Mouse (Mus musculus): ENCODE results near the gene Aox1. TPM values are rescaled to one million over a fixed set of nuclear protein-coding genes. Genes with fewer than 3 reads are reported as not detected.
A peak's percentile ranks its signal among the peaks of the same experiment; 100 is the strongest.
"Not testable (repeated sequence)": the region's sequence is repeated elsewhere in the genome, so short reads cannot be mapped to it uniquely, and the experiment has no call there.

Gene Aox1
- 0.04 and 0.15 TPM in 2 replicates for polyA plus RNA-seq (2014; fragmentation: Nextera tagmentation; extraction: Ambion mirVana)

- Histone ChIP-seq H3K9ac (ENCODE audit: low read depth, low read length) (no peak within 1 kb of the TSS), H3K36me3 (ENCODE audit: control insufficient read depth, insufficient read depth, low read length) (no peaks in the 10 kb centered on the region), H3K4me2 (replicated peaks; ENCODE audit: low read depth, low read length) (no peak within 1 kb of the TSS; the same call in 1 of the 2 replicates), H3K4me1 (replicated peaks; ENCODE audit: control insufficient read depth, insufficient read depth, low read length) (0 out of 2 replicates have a peak, but pooled peaks cover 3% of the 10 kb centered on the region), H3K4me3 (ENCODE audit: low read depth, low read length) (no peak within 1 kb of the TSS), H3K9me3 (ENCODE audit: control insufficient read depth, low read length) (no peaks in the 10 kb centered on the region), H3K27me3 (ENCODE audit: control insufficient read depth, insufficient read depth, low read length) (no peaks in the 10 kb centered on the region), H3K27ac (ENCODE audit: low read depth, low read length) (no peak within 1 kb of the TSS)
- 21% methylated on average over 12 of the region's 12 CpGs for WGBS
- peak; percentile 44 for DNase-seq (ENCODE audit: low spot score)
- ATAC-seq (ENCODE audit: low FRiP score): no peak
Observed at GRCm38 (mm10) chr1:58029636-58030117, at the start of gene Aox1. Gene Aox1, plus strand, starts transcription at chr1:58029931.

DNA sequence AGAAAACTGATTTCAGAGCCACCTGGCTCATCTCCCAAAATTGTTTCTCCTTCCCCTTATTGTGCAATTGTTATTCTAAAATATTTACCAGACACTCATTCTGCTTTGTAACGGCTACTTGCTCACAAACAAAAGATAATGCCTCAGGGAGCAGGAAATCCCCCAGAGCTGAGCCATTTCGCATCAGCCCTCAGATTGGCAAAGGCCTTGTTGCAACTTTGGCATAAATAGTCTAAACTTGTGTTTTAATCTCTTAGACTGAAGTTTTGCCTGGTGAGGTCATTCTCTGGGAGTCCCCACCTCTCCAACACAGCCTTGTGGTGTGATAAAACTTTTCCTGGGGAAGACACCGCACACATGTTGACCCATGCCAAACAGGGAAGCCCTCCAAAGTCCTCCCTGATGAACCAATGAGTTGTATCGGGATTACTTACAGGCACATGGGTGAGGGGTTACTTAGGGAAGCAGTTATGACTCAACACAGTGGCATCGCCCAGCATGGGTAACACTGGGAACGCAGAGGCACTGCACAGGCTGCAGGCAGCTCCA, 40.6 kb upstream of the Aox1 start:
- no peak overlapping the region for H3K27ac ChIP-seq (ENCODE audit: low read depth, low read length)
- no peaks in the 10 kb centered on the region for H3K36me3 ChIP-seq (ENCODE audit: control insufficient read depth, insufficient read depth, low read length)
- H3K9ac ChIP-seq (ENCODE audit: low read depth, low read length): 0 out of 2 replicates have a peak overlapping the region, but pooled peaks have one; percentile 4
- 76% methylated on average over 6 of the region's 6 CpGs for WGBS
- no peak overlapping the region for H3K4me3 ChIP-seq (ENCODE audit: low read depth, low read length)
- no peaks in the 10 kb centered on the region for H3K4me1 ChIP-seq (replicated peaks; ENCODE audit: control insufficient read depth, insufficient read depth, low read length)
- ATAC-seq (ENCODE audit: low FRiP score) (no peak), DNase-seq (ENCODE audit: low spot score) (no peak)
- no peak overlapping the region for H3K4me2 ChIP-seq (replicated peaks; ENCODE audit: low read depth, low read length)
- H3K27me3 ChIP-seq (ENCODE audit: control insufficient read depth, insufficient read depth, low read length): no peaks in the 10 kb centered on the region
- H3K9me3 ChIP-seq (ENCODE audit: control insufficient read depth, low read length): no peaks in the 10 kb centered on the region

DNA sequence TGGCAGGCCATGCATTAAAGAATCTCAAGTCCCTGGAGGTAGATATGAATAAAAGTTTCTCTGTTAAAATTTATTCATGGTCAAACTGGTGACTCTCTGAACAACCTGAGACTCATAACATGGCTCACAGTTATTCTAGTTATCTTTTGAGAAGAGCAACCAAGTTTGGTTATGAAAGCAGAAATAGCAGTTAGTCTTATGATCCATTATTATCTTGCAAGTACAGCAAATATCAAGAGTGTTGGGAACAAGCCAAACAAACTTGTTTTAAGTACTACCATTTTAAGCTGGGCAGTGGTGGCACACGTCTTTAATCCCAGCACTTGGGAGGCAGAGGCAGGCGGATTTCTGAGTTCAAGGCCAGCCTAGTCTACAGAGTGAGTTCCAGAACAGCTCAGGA, 38.5 kb upstream of the Aox1 start:
- ATAC-seq (ENCODE audit: low FRiP score) (no peak), DNase-seq (ENCODE audit: low spot score) (no peak)
- WGBS: 85% methylated on average over 2 of the region's 2 CpGs
- Histone ChIP-seq H3K4me2 (replicated peaks; ENCODE audit: low read depth, low read length) (no peak overlapping the region), H3K9me3 (ENCODE audit: control insufficient read depth, low read length) (no peaks in the 10 kb centered on the region), H3K4me3 (ENCODE audit: low read depth, low read length) (no peak overlapping the region), H3K36me3 (ENCODE audit: control insufficient read depth, insufficient read depth, low read length) (no peaks in the 10 kb centered on the region), H3K27me3 (ENCODE audit: control insufficient read depth, insufficient read depth, low read length) (no peaks in the 10 kb centered on the region), H3K27ac (ENCODE audit: low read depth, low read length) (no peak overlapping the region), H3K9ac (ENCODE audit: low read depth, low read length) (no peak overlapping the region), H3K4me1 (replicated peaks; ENCODE audit: control insufficient read depth, insufficient read depth, low read length) (no peaks in the 10 kb centered on the region)

DNA sequence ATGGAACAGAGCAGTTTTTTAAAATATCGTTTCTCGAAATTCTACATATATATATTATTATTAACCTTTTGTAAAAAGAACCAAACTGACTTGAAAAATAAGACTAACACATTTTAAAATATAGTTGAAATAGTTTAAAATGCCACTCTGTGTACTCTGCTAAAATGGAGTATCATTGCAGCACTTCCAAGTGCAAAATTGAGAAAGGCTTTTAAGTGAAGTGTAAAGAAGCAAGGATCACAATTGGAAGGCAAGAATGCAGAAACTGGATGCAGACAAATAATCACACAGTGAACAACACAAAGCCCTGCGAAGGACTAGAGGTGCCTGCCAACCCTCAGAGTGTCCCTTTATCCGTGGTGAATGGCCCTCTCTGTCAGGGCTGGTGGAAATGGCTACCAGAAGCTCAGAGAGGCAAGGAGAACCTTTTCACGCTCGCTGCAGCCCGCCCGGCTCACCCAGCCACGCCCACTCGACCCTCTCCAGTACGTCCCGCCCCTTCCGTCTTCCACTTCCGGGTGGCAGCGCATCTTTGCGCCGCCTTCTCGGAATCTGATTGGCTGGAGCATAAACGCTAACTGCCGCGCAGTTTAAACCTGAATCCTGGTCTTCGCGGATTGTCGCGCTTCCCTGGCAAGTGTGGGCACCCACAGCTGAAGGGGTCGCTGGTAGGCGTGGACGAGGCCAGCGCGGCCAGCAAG, 34.1 kb upstream of the Aox1 start, which contains the start of gene Sgo2a:
Gene Sgo2a, plus strand, starts transcription at position 540 of the 701 bp plus-strand sequence.
- H3K4me2 ChIP-seq (replicated peaks; ENCODE audit: low read depth, low read length): peak within 1 kb of the TSS; percentile 51
- H3K9ac ChIP-seq (ENCODE audit: low read depth, low read length): peak within 1 kb of the TSS; percentile 83
- H3K27ac ChIP-seq (ENCODE audit: low read depth, low read length): peak within 1 kb of the TSS; percentile 71
- 7% methylated on average over 30 of the region's 30 CpGs for WGBS
- peak within 1 kb of the TSS; percentile 89 for H3K4me3 ChIP-seq (ENCODE audit: low read depth, low read length)
- no peaks in the 10 kb centered on the region for H3K9me3 ChIP-seq (ENCODE audit: control insufficient read depth, low read length)
- H3K36me3 ChIP-seq (ENCODE audit: control insufficient read depth, insufficient read depth, low read length): no peaks in the 10 kb centered on the region
- DNase-seq (ENCODE audit: low spot score) (peak; percentile 98), ATAC-seq (ENCODE audit: low FRiP score) (peak; percentile 99)
- H3K4me1 ChIP-seq (replicated peaks; ENCODE audit: control insufficient read depth, insufficient read depth, low read length): no peaks in the 10 kb centered on the region
- no peaks in the 10 kb centered on the region for H3K27me3 ChIP-seq (ENCODE audit: control insufficient read depth, insufficient read depth, low read length)

- Histone ChIP-seq H3K9me3 (ENCODE audit: control insufficient read depth, low read length) (no peaks in the 10 kb centered on the region), H3K27me3 (ENCODE audit: control insufficient read depth, insufficient read depth, low read length) (no peaks in the 10 kb centered on the region), H3K36me3 (ENCODE audit: control insufficient read depth, insufficient read depth, low read length) (no peaks in the 10 kb centered on the region), H3K27ac (ENCODE audit: low read depth, low read length) (peak overlapping the region; percentile 71), H3K4me3 (ENCODE audit: low read depth, low read length) (peak overlapping the region; percentile 89), H3K4me2 (replicated peaks; ENCODE audit: low read depth, low read length) (peak overlapping the region; percentile 51), H3K9ac (ENCODE audit: low read depth, low read length) (peak overlapping the region; percentile 83), H3K4me1 (replicated peaks; ENCODE audit: control insufficient read depth, insufficient read depth, low read length) (no peaks in the 10 kb centered on the region)
- no peak for DNase-seq (ENCODE audit: low spot score)
- ATAC-seq (ENCODE audit: low FRiP score): peak; percentile 72
- 0% methylated on average over 29 of the region's 29 CpGs for WGBS
Observed at GRCm38 (mm10) chr1:57996133-57996615, 33.6 kb upstream of the Aox1 start.

GRCm38 (mm10) chr1:57998146-57998545, 31.6 kb upstream of the Aox1 start:
- Histone ChIP-seq H3K4me3 (ENCODE audit: low read depth, low read length) (no peak overlapping the region), H3K9me3 (ENCODE audit: control insufficient read depth, low read length) (no peaks in the 10 kb centered on the region), H3K4me2 (replicated peaks; ENCODE audit: low read depth, low read length) (no peak overlapping the region), H3K9ac (ENCODE audit: low read depth, low read length) (no peak overlapping the region), H3K4me1 (replicated peaks; ENCODE audit: control insufficient read depth, insufficient read depth, low read length) (no peaks in the 10 kb centered on the region), H3K36me3 (ENCODE audit: control insufficient read depth, insufficient read depth, low read length) (no peaks in the 10 kb centered on the region), H3K27ac (ENCODE audit: low read depth, low read length) (no peak overlapping the region), H3K27me3 (ENCODE audit: control insufficient read depth, insufficient read depth, low read length) (no peaks in the 10 kb centered on the region)
- ATAC-seq (ENCODE audit: low FRiP score): no peak
- no peak for DNase-seq (ENCODE audit: low spot score)
- WGBS: 90% methylated on average over 3 of the region's 3 CpGs

DNA sequence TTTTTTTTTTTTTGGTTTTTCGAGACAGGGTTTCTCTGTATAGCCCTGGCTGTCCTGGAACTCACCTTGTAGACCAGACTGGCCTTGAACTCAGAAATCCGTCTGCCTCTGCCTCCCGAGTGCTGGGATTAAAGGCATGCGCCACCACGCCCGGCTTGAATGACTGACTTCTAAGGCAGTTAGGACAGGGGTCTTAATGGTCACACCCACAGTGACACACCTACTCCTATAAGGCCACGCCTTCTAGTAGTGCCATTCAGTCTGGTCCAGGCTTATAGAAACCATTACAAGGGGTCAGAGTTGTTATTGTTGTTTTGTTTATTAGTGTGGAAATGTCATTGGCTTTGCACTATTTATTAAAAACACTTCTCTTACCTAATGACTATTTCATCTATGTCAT, 23.3 kb upstream of the Aox1 start:
- H3K27me3 ChIP-seq (ENCODE audit: control insufficient read depth, insufficient read depth, low read length); H3K4me3 ChIP-seq (ENCODE audit: low read depth, low read length); H3K9ac ChIP-seq (ENCODE audit: low read depth, low read length); DNase-seq (ENCODE audit: low spot score); H3K9me3 ChIP-seq (ENCODE audit: control insufficient read depth, low read length); H3K4me2 ChIP-seq (replicated peaks; ENCODE audit: low read depth, low read length); H3K4me1 ChIP-seq (replicated peaks; ENCODE audit: control insufficient read depth, insufficient read depth, low read length); ATAC-seq (ENCODE audit: low FRiP score); H3K27ac ChIP-seq (ENCODE audit: low read depth, low read length); H3K36me3 ChIP-seq (ENCODE audit: control insufficient read depth, insufficient read depth, low read length): not testable (repeated sequence)
- 94% methylated on average over 7 of the region's 7 CpGs for WGBS

DNA sequence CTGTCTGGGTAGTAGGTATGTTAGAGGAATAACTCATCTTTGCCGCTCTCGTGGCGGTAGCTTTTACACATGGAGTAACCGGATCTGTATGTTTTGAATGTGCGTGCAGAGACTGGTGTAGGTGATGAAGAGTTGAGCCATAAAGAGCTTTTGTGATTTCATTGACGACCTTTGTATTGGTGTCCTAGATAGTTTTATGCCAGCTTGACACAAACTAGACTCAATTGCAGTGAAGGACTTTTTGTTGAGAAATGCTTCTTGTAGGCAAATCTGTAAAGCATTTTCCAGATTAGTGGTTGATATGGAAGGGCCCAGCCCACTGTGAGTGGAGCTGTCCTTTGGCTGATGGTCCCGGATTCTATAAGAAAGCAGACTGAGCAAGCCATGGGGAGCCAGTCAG, 10.9 kb upstream of the Aox1 start, which contains the start of gene Kctd18:
Gene Kctd18, minus strand, starts transcription at position 101 of the 400 bp plus-strand sequence.
- H3K27me3 ChIP-seq (ENCODE audit: control insufficient read depth, insufficient read depth, low read length): no peaks in the 10 kb centered on the region
- no peak for DNase-seq (ENCODE audit: low spot score)
- H3K36me3 ChIP-seq (ENCODE audit: control insufficient read depth, insufficient read depth, low read length): peaks cover 5% of the 10 kb centered on the region
- no peak within 1 kb of the TSS for H3K4me2 ChIP-seq (replicated peaks; ENCODE audit: low read depth, low read length)
- H3K9ac ChIP-seq (ENCODE audit: low read depth, low read length): no peak within 1 kb of the TSS
- no peaks in the 10 kb centered on the region for H3K9me3 ChIP-seq (ENCODE audit: control insufficient read depth, low read length)
- H3K27ac ChIP-seq (ENCODE audit: low read depth, low read length): no peak within 1 kb of the TSS
- no peaks in the 10 kb centered on the region for H3K4me1 ChIP-seq (replicated peaks; ENCODE audit: control insufficient read depth, insufficient read depth, low read length)
- 98% methylated on average over 7 of the region's 7 CpGs for WGBS
- no peak for ATAC-seq (ENCODE audit: low FRiP score)
- no peak within 1 kb of the TSS for H3K4me3 ChIP-seq (ENCODE audit: low read depth, low read length)

Measured in hindbrain, embryonic 11.5 days (tissue).